Mouse (Mus musculus): ENCODE measurements around the gene Cops4. TPM values are rescaled to one million over a fixed set of nuclear protein-coding genes. Genes with fewer than 3 reads are reported as not detected.

Cops4 gene
- polyA plus RNA-seq, 1 experiment: 132 TPM

GRCm38 (mm10) chr5:100512576-100512975 is 5.5 kb upstream of the Cops4 start:
- Histone ChIP-seq H3K27me3 (ENCODE audit: control insufficient read depth, insufficient read depth, low read length) (no peaks in the 10 kb centered on the region), H3K4me3 (ENCODE audit: control insufficient read depth, low read depth, low read length) (no peak overlapping the region), H3K27ac (ENCODE audit: control insufficient read depth, insufficient read depth, low read depth, low read length) (no peak overlapping the region), H3K36me3 (ENCODE audit: control insufficient read depth, insufficient read depth, low read length) (no peaks in the 10 kb centered on the region), H3K4me1 (ENCODE audit: control insufficient read depth, insufficient read depth, low read length) (no peaks in the 10 kb centered on the region; the same call in 1 of the 2 replicates)
- TF ChIP-seq POLR2A (IDR thresholded peaks at IDR 0.05; ENCODE audit: control insufficient read depth, low read depth, low read length): no peak
- TF ChIP-seq CTCF (IDR thresholded peaks at IDR 0.05; ENCODE audit: control insufficient read depth, insufficient read depth, insufficient replicate concordance, low read depth, low read length): no peak

- Histone ChIP-seq H3K36me3 (ENCODE audit: control insufficient read depth, insufficient read depth, low read length) (no peaks in the 10 kb centered on the region), H3K4me3 (ENCODE audit: control insufficient read depth, low read depth, low read length) (peak overlapping the region; percentile 96), H3K27ac (ENCODE audit: control insufficient read depth, insufficient read depth, low read depth, low read length) (peak overlapping the region; percentile 86), H3K4me1 (ENCODE audit: control insufficient read depth, insufficient read depth, low read length) (no peaks in the 10 kb centered on the region; the same call in 1 of the 2 replicates), H3K27me3 (ENCODE audit: control insufficient read depth, insufficient read depth, low read length) (no peaks in the 10 kb centered on the region)
- TF ChIP-seq POLR2A (IDR thresholded peaks at IDR 0.05; ENCODE audit: control insufficient read depth, low read depth, low read length) (no peak), CTCF (IDR thresholded peaks at IDR 0.05; ENCODE audit: control insufficient read depth, insufficient read depth, insufficient replicate concordance, low read depth, low read length) (no peak)
These were observed 910 bp downstream of the Cops4 start for GRCm38 (mm10) chr5:100519027-100519411.

GRCm38 (mm10) chr5:100520223-100520622 is 2.1 kb downstream of the Cops4 start:
- TF ChIP-seq POLR2A (IDR thresholded peaks at IDR 0.05; ENCODE audit: control insufficient read depth, low read depth, low read length) (no peak), CTCF (IDR thresholded peaks at IDR 0.05; ENCODE audit: control insufficient read depth, insufficient read depth, insufficient replicate concordance, low read depth, low read length) (no peak)
- Histone ChIP-seq H3K27me3 (ENCODE audit: control insufficient read depth, insufficient read depth, low read length) (no peaks in the 10 kb centered on the region), H3K36me3 (ENCODE audit: control insufficient read depth, insufficient read depth, low read length) (no peaks in the 10 kb centered on the region), H3K4me1 (ENCODE audit: control insufficient read depth, insufficient read depth, low read length) (no peaks in the 10 kb centered on the region; the same call in 1 of the 2 replicates), H3K4me3 (ENCODE audit: control insufficient read depth, low read depth, low read length) (no peak overlapping the region), H3K27ac (ENCODE audit: control insufficient read depth, insufficient read depth, low read depth, low read length) (no peak overlapping the region)

GRCm38 (mm10) chr5:100523331-100523730 is 5.2 kb downstream of the Cops4 start:
- Histone ChIP-seq H3K4me1 (ENCODE audit: control insufficient read depth, insufficient read depth, low read length) (no peaks in the 10 kb centered on the region; the same call in 1 of the 2 replicates), H3K4me3 (ENCODE audit: control insufficient read depth, low read depth, low read length) (no peak overlapping the region), H3K27me3 (ENCODE audit: control insufficient read depth, insufficient read depth, low read length) (no peaks in the 10 kb centered on the region), H3K36me3 (ENCODE audit: control insufficient read depth, insufficient read depth, low read length) (no peaks in the 10 kb centered on the region), H3K27ac (ENCODE audit: control insufficient read depth, insufficient read depth, low read depth, low read length) (no peak overlapping the region)
- TF ChIP-seq POLR2A (IDR thresholded peaks at IDR 0.05; ENCODE audit: control insufficient read depth, low read depth, low read length) (no peak), CTCF (IDR thresholded peaks at IDR 0.05; ENCODE audit: control insufficient read depth, insufficient read depth, insufficient replicate concordance, low read depth, low read length) (no peak)

DNA sequence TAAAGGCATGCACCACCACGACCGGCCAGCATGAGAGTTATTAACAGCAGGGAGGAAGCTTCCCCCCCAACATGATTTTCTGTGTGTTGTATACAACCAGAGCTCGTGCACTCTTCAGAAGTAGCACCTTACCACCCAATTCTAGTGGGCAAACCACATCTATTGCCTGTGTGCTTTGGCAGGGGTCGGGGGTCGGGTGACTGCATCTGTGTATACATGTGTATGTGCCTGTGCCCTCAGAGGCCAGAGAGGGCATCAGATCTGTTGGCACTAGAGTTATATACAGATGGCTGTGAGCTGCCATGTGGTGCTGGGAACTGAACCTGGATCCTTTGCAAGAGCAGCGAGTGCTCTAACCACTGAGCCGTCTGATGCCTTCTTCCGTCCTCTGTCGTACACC is 6.8 kb downstream of the Cops4 start:
- H3K36me3 ChIP-seq (ENCODE audit: control insufficient read depth, insufficient read depth, low read length): peaks cover 1% of the 10 kb centered on the region; the same call in 1 of the 2 replicates
- no peak overlapping the region for H3K4me3 ChIP-seq (ENCODE audit: control insufficient read depth, low read depth, low read length)
- no peaks in the 10 kb centered on the region for H3K27me3 ChIP-seq (ENCODE audit: control insufficient read depth, insufficient read depth, low read length)
- no peaks in the 10 kb centered on the region for H3K4me1 ChIP-seq (ENCODE audit: control insufficient read depth, insufficient read depth, low read length)
- no peak overlapping the region for H3K27ac ChIP-seq (ENCODE audit: control insufficient read depth, insufficient read depth, low read depth, low read length)
- TF ChIP-seq POLR2A (IDR thresholded peaks at IDR 0.05; ENCODE audit: control insufficient read depth, low read depth, low read length) (no peak), CTCF (IDR thresholded peaks at IDR 0.05; ENCODE audit: control insufficient read depth, insufficient read depth, insufficient replicate concordance, low read depth, low read length) (no peak)

GRCm38 (mm10) chr5:100525620-100526019 is 7.5 kb downstream of the Cops4 start:
- H3K27me3 ChIP-seq (ENCODE audit: control insufficient read depth, insufficient read depth, low read length): no peaks in the 10 kb centered on the region
- TF ChIP-seq POLR2A (IDR thresholded peaks at IDR 0.05; ENCODE audit: control insufficient read depth, low read depth, low read length): no peak
- TF ChIP-seq CTCF (IDR thresholded peaks at IDR 0.05; ENCODE audit: control insufficient read depth, insufficient read depth, insufficient replicate concordance, low read depth, low read length): no peak
- peaks cover 4% of the 10 kb centered on the region for H3K36me3 ChIP-seq (ENCODE audit: control insufficient read depth, insufficient read depth, low read length)
- no peak overlapping the region for H3K4me3 ChIP-seq (ENCODE audit: control insufficient read depth, low read depth, low read length)
- no peaks in the 10 kb centered on the region for H3K4me1 ChIP-seq (ENCODE audit: control insufficient read depth, insufficient read depth, low read length)
- no peak overlapping the region for H3K27ac ChIP-seq (ENCODE audit: control insufficient read depth, insufficient read depth, low read depth, low read length)

DNA sequence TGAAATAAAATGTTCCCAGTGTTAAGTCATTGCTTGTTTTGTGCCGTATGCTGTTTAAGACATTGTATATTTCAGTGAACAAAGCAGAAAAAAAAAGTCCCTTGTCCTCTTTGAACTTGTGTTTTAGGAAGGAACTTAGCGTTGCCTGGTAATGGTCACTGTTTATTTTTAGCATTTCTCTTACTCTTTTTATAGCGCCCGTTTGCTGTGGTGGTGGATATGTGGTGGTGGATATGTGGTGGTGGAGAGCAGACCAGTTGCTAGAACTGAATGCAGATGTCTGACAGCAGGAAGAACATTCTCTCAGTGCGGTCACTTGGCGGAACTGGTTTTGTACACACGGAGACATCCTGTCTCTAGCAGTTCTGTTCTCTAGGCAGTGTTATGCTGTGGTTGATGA is 8.1 kb downstream of the Cops4 start:
- no peak overlapping the region for H3K27ac ChIP-seq (ENCODE audit: control insufficient read depth, insufficient read depth, low read depth, low read length)
- TF ChIP-seq POLR2A (IDR thresholded peaks at IDR 0.05; ENCODE audit: control insufficient read depth, low read depth, low read length) (no peak), CTCF (IDR thresholded peaks at IDR 0.05; ENCODE audit: control insufficient read depth, insufficient read depth, insufficient replicate concordance, low read depth, low read length) (no peak)
- H3K4me1 ChIP-seq (ENCODE audit: control insufficient read depth, insufficient read depth, low read length): no peaks in the 10 kb centered on the region
- H3K4me3 ChIP-seq (ENCODE audit: control insufficient read depth, low read depth, low read length): no peak overlapping the region
- H3K36me3 ChIP-seq (ENCODE audit: control insufficient read depth, insufficient read depth, low read length): peaks cover 4% of the 10 kb centered on the region
- H3K27me3 ChIP-seq (ENCODE audit: control insufficient read depth, insufficient read depth, low read length): no peaks in the 10 kb centered on the region

- no peak for TF ChIP-seq POLR2A (IDR thresholded peaks at IDR 0.05; ENCODE audit: control insufficient read depth, low read depth, low read length)
- H3K4me1 ChIP-seq (ENCODE audit: control insufficient read depth, insufficient read depth, low read length): no peaks in the 10 kb centered on the region
- no peaks in the 10 kb centered on the region; the same call in none of the 2 replicates for H3K36me3 ChIP-seq (ENCODE audit: control insufficient read depth, insufficient read depth, low read length)
- no peak overlapping the region for H3K4me3 ChIP-seq (ENCODE audit: control insufficient read depth, low read depth, low read length)
- H3K27ac ChIP-seq (ENCODE audit: control insufficient read depth, insufficient read depth, low read depth, low read length): no peak overlapping the region
- H3K27me3 ChIP-seq (ENCODE audit: control insufficient read depth, insufficient read depth, low read length): no peaks in the 10 kb centered on the region
These were observed 17.7 kb downstream of the Cops4 start for GRCm38 (mm10) chr5:100535826-100536225.
